Mouse (Mus musculus) thymus, postnatal 0 days (tissue): ENCODE results near the gene Gzmk. TPM values are rescaled to one million over a fixed set of nuclear protein-coding genes. Genes with fewer than 3 reads are reported as not detected.

Experiments
- DNase-seq: peaks from one replicate; pipeline ENCODE4 v3.0.0-alpha.2; 2015; ENCODE audit warnings: low spot score
- polyA plus RNA-seq: library from polyadenylated mRNA; unstranded; fragments of >200 nt; fragmentation: Nextera tagmentation; extraction: Ambion mirVana; gene quantifications from 2 replicates; pipeline ENCODE4 v1.2.1, GENCODE M21; 2015

Gzmk gene
- polyA plus RNA-seq, 1 experiment from 2014 or later, result not detected

- DNase-seq, result no peak
Measured at GRCm38 (mm10) chr13:113203146-113203545, 22.6 kb downstream of the Gzmk start.

GRCm38 (mm10) chr13:113202184-113202583 lies 23.5 kb downstream of the Gzmk start:
- no peak for DNase-seq

- no peak for DNase-seq
Measured at GRCm38 (mm10) chr13:113201631-113202030, 24.1 kb downstream of the Gzmk start.

GRCm38 (mm10) chr13:113200726-113201125 lies 25.0 kb downstream of the Gzmk start:
- no peak for DNase-seq

- DNase-seq, result peak; percentile 23
Measured at GRCm38 (mm10) chr13:113199331-113199730, 26.4 kb downstream of the Gzmk start.

GRCm38 (mm10) chr13:113197872-113198502 lies 27.7 kb downstream of the Gzmk start:
- peak; percentile 53 for DNase-seq

- DNase-seq, result no peak
Measured at GRCm38 (mm10) chr13:113196808-113197674, 28.7 kb downstream of the Gzmk start.

- no peak for DNase-seq
Measured at GRCm38 (mm10) chr13:113183720-113184119, 42.0 kb downstream of the Gzmk start.

GRCm38 (mm10) chr13:113183310-113183709 lies 42.4 kb downstream of the Gzmk start:
- DNase-seq, result no peak

GRCm38 (mm10) chr13:113174162-113174561 lies 51.5 kb downstream of the Gzmk start:
- DNase-seq, result no peak

GRCm38 (mm10) chr13:113170256-113170655 lies 55.5 kb downstream of the Gzmk start:
- peak; percentile 77 for DNase-seq

GRCm38 (mm10) chr13:113168018-113168534 lies 57.6 kb downstream of the Gzmk start:
- DNase-seq, result no peak

GRCm38 (mm10) chr13:113164252-113165005 lies 61.3 kb downstream of the Gzmk start:
- DNase-seq, result no peak

GRCm38 (mm10) chr13:113151556-113151955 lies 74.2 kb downstream of the Gzmk start:
- no peak for DNase-seq

GRCm38 (mm10) chr13:113139597-113139996 lies 86.1 kb downstream of the Gzmk start:
- DNase-seq, result no peak

- DNase-seq, result no peak
Measured at GRCm38 (mm10) chr13:113129974-113130373, 95.7 kb downstream of the Gzmk start.

Other genes with a start within 250 kb of the Gzmk start
- gene Ccno, start 238.1 kb downstream of the Gzmk start, polyA plus RNA-seq, result 1.2 TPM in 2 replicates
- gene Mcidas, start 232.1 kb downstream of the Gzmk start, polyA plus RNA-seq, result 0.20 and 0.28 TPM in 2 replicates
- gene Cdc20b, start 190.8 kb downstream of the Gzmk start, polyA plus RNA-seq, result 0.21 and 0.22 TPM in 2 replicates
- 20.6 and 22.4 TPM in 2 replicates for gene Gpx8, start 179.5 kb downstream of the Gzmk start, polyA plus RNA-seq
- 334 and 382 TPM in 2 replicates for gene Gzma, start 124.9 kb downstream of the Gzmk start, polyA plus RNA-seq
- 3.6 and 4.5 TPM in 2 replicates for gene Esm1, start 16.2 kb downstream of the Gzmk start, polyA plus RNA-seq
- 0.75 and 0.83 TPM in 2 replicates for gene BC067074, start 67.3 kb upstream of the Gzmk start, polyA plus RNA-seq